Mouse (Mus musculus) cerebellum, postnatal 4 days (tissue): ENCODE results near the gene Mdga1.

Experiments used
- DNase-seq, 2 experiments: peaks; one replicate each; pipeline ENCODE4 v3.0.0; 2022; ENCODE audit warnings: low spot score in 2 of 2, mixed read lengths in 1 of 2

The Mdga1 gene

DNA sequence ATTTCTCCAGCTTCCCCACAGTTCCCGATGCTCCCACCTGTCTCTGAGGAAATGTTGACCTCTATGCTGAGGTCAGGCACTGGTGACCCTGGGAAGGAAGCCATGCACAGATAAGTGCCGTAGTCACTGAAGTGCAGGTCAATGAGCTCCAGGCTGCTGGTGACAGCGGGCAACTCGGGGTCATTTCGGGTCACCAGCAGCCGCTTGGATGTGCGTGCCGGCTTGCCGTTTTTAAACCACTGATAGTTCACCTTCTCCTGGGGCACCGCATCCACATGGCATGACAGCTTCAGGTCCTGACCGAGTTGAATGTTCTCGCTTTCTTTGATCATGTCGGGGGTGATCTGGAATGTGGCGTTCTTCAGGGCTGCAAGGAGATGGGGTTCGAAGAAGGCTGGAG, 123.6 kb downstream of the Mdga1 start:
- DNase-seq, result no peak

DNA sequence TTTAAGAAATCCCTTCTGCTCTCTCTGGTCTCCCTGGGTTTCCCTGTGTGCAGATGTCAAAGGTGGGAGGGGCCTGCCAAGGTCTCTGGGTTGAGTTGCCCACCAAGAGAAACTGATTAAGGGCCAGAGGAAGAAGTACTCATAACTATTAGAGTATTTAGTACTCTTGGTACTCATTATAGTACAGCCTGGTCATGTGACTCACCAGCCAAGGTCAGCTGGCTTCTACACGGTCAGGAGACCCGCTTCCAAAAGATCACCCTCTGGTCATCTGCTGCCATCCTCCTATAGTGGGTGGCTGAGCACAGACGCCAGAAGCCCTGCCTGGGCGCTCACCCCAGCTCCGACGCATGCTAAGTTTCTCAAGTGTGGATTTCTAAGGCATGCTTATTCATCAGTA, 124.9 kb downstream of the Mdga1 start:
- no peak for DNase-seq

DNA sequence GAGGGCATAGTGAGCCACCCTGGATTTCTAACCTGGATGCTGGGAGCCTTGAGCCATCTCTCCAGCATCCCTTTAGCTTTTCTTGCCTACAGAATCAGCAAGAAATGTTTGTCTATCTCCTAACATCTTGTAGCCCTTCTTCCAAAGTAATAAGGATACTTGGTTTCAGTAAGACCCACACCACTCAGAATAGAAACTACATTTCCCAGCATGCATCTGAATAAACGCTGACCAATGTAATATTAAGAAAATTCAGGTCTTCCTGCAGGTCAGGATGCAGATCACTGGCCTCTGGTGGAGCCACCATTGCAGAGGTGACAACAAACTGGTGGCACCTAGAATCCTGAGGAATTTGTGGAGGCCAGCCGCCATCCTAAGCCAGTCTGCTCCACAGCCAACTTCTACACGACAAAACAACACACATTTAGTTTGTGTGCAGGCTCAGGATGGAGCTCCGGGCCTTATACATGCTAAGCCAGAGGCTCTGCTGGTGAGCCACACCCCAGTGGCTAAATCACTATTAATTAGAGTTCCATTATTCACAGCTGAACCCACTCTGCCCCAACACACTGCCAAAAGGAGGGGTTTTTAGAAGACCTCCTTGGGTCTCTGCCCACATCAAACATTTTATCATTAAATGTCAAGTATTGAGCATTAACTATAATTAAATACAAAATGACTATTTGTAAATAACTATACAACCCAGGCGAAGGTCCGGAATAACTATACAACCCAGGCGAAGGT, 126.3 kb downstream of the Mdga1 start:
- no peak for DNase-seq

DNA sequence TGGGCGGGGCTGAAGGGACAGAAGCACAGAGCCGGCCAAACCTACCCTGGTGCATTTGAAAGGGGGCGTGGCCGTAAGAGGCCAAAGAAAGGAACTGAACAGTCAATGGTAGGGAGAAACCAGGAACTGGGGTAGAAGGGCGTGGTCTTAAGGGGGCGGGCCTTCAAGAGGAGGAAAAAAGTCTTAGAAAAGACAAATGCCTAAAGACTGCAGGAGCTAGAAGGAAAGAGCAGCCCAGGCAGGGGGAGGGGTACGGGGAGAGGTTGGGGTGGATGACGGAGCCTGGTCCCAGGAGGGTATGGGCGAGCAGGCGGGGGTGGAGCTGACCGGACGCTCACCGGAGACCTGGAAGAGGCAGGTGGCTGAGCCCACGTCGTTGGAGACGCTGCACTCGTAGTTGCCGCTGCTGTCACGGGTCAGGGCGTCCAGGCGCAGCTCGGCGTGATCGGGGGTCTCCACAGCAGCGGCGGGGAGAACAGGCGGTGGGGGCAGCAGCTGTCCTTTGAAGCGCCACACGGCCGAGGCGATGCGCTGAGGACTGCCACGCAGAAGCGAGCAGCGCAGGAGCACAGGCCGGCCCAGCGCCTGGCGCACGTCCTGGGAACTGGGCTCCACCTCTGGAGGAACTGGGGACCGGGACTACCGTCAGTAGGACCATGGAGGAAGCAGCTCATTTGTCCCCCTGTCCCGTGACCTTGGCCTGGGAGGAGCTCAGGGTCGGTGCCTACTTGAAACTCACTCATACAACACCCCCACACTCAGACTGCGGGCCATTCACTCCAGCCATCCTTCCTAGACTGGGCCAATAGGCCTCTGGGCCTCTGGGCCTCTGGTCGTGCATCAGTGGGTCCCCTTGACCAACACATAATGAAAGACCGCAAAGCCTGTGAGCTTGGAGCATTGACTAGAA, 127.9 kb downstream of the Mdga1 start:
- no peak for DNase-seq

DNA sequence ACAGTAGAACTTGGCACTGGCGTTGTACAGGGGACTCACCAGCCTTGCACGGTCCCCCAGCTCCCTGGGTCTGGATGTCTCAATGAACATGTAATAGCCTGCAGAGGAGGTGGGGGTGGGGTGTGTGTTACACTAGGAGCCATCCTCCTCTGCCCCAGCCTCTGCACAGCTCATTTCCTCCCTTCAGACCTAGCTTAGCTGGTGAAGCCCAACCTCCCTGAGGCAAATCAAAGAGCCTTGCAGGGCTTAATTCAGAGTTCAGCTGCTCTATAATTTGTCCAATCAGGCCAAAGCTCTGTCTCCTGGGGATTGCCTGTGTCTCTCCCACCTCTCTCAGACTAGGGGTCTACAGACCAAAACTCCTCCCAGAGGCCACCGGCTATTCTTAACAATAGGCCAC, 131.9 kb downstream of the Mdga1 start:
- no peak for DNase-seq

DNA sequence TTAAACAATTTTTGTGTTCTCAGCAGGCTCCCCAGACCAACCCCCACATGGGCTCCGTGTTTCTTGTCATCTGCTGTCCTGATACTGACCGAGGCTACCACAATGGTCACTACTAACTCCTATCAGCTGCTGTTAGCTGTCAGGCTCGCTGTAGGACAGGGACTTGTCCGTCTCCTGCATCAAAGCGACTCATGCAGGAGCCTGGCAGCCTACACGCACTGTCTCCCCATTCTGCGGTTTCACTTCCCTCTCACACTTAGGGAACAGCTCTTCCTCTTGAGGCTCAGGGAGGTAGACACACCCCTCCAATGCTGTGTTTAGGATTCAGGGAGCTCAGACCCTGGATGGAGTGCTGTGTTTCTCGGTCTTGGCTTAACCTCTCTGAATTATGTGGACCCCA, 132.4 kb downstream of the Mdga1 start:
- no peak for DNase-seq

DNA sequence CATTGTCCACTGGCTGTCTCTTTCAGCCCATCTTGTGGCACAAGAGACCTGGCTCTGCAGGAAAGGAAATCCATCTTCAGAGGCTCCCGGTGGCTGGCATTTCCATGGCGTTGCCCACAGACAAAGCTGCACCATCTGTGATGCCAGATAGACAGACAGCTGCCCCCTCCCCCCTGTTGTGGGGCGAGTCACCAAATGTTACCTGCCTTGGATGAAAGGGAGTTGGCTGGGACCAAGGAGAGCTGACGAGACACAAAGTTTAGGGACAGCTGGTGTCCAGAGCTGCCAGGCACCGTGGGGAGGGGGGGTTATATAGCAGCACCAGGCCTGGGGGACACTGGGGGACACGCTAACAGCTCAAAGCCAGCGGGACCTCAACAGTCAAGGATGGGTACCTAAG, 135.1 kb downstream of the Mdga1 start:
- DNase-seq, result peak in 1 of 2 experiments; percentile 78

DNA sequence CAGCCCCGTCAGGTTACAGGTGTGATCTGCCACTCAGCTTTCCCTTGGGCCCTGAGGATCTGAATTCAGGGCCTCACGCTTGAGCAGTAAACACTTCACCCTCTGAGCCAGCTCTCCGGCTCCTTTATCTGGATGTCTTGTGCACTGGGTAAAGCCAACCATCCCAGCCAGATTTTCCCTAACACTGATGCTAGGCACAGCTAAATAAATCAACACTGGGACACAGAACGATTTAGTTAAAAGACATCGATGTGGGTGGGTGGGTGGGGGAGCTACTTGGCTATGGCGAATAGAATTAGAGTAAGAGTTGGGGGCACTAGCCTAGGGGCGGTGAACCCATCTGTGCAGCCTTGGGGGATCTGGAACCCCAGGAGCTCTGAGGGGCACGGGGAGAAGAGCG, 135.6 kb downstream of the Mdga1 start:
- DNase-seq, result no peak

DNA sequence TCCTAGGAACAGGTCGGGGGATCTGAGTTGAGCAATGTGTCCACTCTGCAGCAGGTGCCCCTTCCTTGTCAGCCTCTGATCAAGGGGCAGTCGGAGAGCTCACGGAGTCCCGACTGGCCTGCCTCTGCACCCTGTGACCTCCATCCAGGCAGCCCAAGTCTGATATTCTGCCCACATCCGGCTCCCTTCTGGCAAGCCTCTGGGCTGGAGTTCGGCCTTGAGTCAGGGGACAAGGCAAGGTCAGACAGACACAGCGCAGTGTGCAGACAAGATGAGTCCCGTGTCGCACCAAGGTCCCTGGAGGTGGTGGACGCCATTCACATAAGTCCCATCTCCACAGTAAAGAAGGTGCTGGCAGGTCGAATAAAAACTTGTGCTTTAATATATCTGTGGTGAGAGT, 138.2 kb downstream of the Mdga1 start:
- no peak for DNase-seq

DNA sequence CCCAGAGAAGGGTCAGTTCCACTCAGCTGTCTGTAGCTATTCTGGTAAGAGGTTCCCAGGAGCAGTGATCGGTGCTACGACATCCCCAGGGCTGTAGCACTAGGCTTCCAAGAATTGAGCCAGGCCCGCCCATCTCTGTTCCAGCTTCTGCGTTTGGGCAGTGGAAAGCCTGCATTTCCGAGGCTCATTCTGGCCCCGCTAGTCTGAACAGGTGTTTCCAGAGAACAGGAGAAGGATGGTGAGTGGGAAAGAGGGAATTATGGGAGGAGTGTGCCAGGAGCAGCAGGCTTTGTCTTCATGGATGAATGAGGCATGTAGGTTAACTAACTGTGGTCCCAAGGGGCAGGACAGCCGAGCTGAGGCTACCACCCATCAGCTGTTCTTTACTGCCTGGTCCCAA, 140.8 kb downstream of the Mdga1 start:
- DNase-seq, result no peak

DNA sequence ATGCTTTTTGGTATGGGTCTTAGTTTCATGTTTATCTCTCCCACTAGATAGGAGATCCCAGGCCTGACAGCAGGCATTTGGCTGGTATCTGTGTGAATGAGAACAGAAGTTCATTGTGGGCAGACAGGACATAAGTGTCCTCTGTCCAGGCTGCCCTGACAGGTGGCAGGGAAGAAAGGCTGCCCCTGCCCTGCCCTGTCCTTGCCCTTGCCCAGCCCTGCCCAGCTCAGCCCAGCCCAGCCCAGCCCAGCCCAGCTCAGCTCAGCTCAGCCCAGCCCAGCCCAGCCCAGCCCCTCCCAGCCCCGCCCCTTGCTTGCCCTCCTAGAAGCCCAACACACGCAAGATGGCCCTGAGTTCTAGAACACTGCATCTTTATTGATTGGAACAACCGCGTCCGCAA, 142.3 kb downstream of the Mdga1 start:
- DNase-seq, result no peak

DNA sequence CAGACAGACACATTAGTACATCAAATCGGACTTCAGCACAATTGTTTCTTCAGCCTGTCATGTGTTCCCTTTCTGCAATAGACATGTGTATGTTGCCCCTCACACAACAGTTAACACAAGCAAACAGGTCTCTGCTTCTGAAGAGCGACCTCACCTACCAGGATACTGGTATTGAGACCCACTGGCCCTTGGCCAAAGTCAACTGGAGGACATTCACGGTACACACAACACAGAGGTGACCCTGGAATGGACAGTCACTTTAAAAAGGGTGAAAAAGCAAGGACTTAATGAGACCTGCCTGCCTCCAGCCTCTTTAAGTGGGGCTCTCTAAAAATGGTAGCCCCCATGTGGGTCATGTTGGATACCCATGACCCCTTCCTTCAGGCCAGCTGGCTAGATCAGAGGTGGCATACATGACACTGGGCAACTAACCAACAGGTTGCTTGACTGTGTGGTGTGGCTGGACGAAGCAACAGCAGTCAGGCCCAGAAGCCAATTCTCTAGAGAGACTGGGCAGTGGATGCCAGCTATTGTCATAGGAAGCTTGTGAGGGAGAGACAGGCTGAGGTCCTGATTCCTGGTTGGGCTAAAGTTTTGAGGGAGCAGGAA, 145.3 kb downstream of the Mdga1 start:
- DNase-seq, result no peak

DNA sequence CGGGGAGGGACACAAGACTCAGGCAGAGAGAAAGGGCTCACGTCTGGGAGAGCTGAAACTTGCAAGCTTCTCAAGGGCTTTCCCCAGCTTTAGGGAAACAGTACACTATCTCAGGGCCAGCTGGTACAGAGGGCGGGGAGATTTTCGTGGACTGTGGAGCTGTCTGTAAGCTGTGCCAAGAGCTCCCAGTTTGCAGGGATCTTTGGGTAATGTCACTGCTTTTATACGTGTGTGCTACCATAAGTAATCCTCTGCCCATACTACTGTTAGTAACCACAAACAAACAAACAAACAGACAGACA, 145.7 kb downstream of the Mdga1 start:
- no peak for DNase-seq

DNA sequence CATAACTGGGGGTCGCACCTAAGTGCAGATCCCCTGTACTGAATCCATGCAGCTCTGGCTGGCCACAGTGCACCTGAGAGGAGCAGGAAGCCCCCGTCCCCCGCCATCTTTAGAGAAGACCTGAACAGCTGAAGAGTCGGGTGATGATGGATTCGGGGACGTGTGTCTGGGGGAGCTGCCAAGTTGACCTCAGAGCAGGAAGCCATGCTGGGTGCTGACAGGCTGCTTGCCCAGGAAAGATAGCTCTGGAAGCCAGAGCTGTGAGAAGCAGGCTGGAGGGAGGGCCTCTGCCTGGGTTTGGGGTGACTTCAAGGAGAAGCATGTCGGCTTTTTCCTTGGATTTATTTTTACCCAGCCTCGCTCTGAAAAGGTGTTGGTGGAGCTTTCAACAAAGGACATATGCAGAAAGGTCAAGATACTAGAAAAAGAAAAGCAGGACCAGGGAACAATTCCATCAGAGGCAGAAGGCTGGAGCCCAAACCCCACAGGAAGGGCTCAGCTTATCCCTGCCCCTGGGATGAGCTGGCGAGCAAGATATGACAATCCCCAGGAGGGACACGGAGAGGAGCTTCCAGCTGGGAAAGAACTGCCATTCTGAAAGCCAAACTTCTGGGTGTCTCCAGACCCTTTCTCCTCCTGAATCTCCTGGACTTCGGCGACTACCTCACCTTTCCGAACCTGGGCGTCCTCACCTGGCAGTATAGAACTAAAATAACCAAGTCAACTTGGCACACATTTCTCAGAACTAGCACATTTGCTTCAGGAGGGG, 146.3 kb downstream of the Mdga1 start:
- DNase-seq, result peak in 1 of 2 experiments; percentile 47

DNA sequence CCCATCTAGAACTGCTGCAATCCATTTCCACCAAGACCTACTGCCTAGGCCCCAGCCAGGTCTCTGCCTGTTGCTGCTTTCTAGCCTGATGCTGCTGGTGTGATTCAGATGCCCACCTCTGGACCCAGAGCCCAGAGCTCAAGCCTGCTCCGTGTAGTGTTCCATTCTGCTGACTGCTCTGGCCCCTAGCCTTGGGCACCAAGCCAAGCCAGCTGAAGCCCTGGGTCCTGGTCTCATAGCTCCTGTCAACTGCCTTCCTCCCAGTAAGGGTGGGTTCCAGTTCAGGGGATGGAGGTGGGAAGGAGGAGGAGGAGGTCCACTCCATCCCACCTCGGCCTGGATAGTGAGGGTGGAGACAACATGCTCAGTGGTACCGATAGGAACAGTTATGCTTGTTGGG, 150.3 kb downstream of the Mdga1 start:
- DNase-seq, result no peak

DNA sequence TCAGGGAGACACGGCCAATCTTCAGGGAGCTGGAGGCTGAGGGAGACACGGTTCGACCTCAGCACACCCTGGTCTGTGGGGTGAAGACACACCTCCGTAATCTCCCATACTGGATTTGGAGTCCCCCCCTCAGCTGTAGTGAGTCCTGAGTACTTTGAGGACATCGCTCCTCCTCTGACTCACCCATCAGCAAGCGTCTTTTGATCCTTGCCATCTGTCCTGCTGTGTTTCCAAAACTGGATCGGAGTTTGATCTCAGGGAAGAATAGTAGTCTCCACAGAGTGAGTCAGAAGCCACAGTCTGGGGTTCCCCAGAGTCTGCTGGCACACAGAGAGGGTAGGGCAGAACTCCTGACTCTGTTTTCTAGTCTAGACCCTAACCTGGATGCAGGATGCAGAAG, 150.9 kb downstream of the Mdga1 start:
- no peak for DNase-seq

DNA sequence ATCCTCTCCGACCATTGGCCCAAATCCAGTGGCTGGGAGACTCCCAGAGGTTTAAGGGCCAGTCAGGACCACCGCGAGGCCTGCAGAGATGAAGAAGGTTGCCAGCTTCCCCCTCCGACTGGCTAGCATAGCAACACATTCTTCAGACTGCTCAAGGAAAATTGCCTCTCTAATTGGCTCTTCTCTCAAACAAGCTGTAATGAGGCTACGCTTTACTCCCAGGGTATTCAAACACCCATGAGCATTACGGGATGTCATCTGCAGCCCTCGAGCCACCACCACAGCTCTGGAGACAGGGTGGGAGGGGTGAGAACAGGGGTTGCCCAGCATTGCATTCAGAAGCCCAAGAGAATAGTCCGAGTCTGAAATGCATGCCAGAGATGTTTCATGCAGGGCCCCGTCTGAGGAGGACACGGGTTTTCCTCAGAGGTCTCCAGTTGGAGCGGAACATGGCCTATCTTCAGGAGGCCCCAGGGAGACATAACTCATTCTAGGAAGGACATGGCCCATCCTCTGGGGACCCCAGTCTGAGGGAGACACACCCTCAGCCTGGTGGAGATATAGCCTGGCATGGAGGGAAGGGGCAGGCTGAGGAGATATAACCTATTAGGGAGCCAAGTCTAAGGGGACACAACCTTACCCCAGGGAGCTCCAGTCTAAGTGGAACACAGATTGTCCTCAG, 151.5 kb downstream of the Mdga1 start:
- DNase-seq, result no peak

DNA sequence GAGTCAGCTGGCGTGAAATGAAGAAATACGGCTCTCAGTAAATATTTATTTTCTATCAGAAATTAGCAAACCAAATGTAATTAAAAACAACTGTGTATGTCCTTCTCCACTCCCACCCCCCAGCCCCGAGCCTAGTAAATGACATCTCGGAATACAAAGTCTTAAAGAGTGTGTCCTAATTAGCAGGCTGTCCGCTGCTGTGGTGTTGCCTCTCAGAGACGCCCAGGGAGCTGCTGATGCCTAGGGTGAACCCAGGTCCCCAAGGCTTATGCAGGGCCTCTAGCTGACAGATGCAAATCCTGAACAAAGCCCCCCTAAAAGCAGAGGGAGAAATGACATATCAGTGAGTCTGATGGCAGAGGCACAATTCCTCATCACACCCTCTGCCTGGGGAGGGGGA, 155.1 kb downstream of the Mdga1 start:
- DNase-seq, result no peak

DNA sequence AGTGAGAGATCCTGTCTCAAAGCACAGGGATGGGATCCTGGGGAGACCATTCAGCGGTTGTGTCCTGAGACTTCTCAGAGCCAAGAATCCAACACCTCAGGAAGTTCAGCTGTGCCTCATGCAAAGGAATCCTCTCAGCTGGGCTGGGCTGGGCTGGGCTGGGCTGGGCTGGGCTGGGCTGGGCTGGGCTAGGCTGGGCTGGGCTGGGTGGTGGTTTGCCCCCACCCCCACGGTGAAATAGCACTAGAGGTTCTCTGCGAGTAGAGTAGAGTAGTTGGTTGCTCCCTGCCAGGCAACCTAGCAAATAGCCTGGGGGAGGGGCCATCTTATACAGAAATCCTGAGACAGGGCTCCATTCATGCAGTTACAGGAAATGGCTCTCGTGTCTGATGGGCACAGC, 156.6 kb downstream of the Mdga1 start:
- no peak for DNase-seq

DNA sequence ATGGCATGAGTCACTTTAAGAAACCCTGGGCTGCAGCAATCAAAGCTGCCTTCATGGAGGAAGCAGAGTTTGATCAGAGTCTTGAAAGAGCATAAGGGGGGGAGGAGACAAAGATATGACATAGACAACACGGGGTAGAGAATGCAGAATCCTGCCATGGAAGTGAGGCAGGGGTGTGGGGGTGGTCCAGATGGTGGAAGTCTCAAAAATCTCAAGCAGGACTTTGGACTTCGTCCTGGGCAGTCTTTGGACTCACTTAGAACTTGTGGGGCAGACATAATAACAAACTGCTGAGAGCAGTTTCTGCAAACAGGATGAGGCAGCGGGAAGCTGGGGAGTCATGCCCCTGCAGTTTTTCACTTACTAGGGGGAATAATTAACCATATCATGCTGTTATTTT, 166.3 kb downstream of the Mdga1 start:
- no peak for DNase-seq

DNA sequence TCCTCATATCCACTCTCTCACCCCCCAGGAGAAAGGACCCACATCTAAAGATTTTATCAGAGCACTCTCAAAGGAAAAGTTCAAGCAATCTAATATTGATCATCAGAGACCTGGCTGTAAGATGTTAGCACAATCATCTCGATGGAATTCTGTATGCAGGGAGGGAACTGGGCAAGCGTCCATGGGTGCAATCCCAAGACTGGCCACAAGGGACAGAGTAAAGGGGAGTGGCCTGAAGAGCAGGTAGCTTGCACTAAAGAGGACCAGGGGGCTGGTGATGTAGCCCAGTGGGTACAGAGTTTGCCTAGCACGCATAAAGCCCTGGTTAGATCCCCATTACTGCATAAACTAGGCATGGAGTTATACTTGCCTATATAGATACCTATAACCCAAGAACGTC, 168.5 kb downstream of the Mdga1 start:
- peak; percentile 60 to 87 for DNase-seq

DNA sequence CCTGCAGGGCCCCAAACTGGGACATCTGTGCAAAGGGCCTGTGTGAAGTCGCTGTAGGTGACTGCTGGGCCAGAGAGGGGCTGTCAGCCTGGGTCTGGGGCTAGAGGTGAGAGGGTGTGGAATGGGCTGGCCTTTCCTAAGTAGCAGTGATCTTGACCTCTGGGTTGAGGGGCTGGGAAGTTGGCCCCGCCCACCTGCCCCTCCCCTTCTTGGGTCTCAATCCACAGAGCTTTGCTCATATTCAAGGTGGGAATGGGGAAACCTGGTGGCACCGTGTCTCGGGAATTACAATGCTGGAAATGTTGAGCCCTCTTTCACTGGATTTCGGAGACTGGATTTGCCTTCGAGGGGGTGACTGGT, 169.8 kb downstream of the Mdga1 start:
- no peak for DNase-seq
